Mouse (Mus musculus) hindbrain, embryonic 16.5 days (tissue): ENCODE data around the gene Hoxa9. TPM values are rescaled to one million over a fixed set of nuclear protein-coding genes. Genes with fewer than 3 reads are reported as not detected.

Experiments
- ATAC-seq: fragments of 200-750 bp; cut with Nextera tagmentation; 2 replicates; pipeline ENCODE4 v1.8.0; 2017; ENCODE audit warnings: moderate TSS enrichment, moderate library complexity
- H3K27ac ChIP-seq: fragments of 300-500 bp; sonication (generic); 2 replicates; pipeline ENCODE4 v1.5.1; 2014; ENCODE audit warnings: low read depth, mild to moderate bottlenecking, control low read depth, low read length, moderate library complexity
- H3K27me3 ChIP-seq: fragments of 300-500 bp; sonication (generic); replicated peaks from 2 replicates; pipeline ENCODE4 v1.6.1; 2014; ENCODE audit warnings: low read length; ENCODE audit not compliant: control insufficient read depth, insufficient read depth
- H3K36me3 ChIP-seq: fragments of 300-500 bp; sonication (generic); 2 replicates; pipeline ENCODE4 v1.6.1; 2014; ENCODE audit warnings: mild to moderate bottlenecking, low read length, moderate library complexity, mixed read lengths; ENCODE audit not compliant: control insufficient read depth, insufficient read depth
- H3K4me1 ChIP-seq: fragments of 300-500 bp; sonication (generic); 2 replicates; pipeline ENCODE4 v1.6.1; 2014; ENCODE audit warnings: low read depth, low read length; ENCODE audit not compliant: control insufficient read depth, insufficient read depth
- H3K4me2 ChIP-seq: fragments of 300-500 bp; sonication (generic); 2 replicates; pipeline ENCODE4 v1.6.1; 2014; ENCODE audit warnings: mild to moderate bottlenecking, low read length, control low read depth, moderate library complexity
- H3K4me3 ChIP-seq: fragments of 300-500 bp; sonication (generic); 2 replicates; pipeline ENCODE4 v1.5.1; 2014; ENCODE audit warnings: mild to moderate bottlenecking, low read length, control low read depth, moderate library complexity
- H3K9ac ChIP-seq: fragments of 300-500 bp; sonication (generic); 2 replicates; pipeline ENCODE4 v1.6.1; 2014; ENCODE audit warnings: low read depth, mild to moderate bottlenecking, control low read depth, low read length, moderate library complexity
- H3K9me3 ChIP-seq: fragments of 300-500 bp; sonication (generic); 2 replicates; pipeline ENCODE4 v1.6.1; 2014; ENCODE audit warnings: mild to moderate bottlenecking, low read length, moderate library complexity; ENCODE audit not compliant: control insufficient read depth
- WGBS: fragments of 180-500 bp; shearing (Covaris S2); extraction: QIAGEN DNeasy Blood & Tissue Kit; methylation state at CpG from one replicate; pipeline ENCODE4 v1.1.7; 2014; 5-methylcytosine and 5-hydroxymethylcytosine counted together
- polyA plus RNA-seq: library from polyadenylated mRNA; unstranded; fragments of >200 nt; fragmentation: Nextera tagmentation; extraction: Ambion mirVana; gene quantifications from 2 replicates; pipeline ENCODE4 v1.2.1, GENCODE M21; 2015

Hoxa9 gene
- polyA plus RNA-seq, 1 experiment from 2014 or later: 0.48 TPM

DNA sequence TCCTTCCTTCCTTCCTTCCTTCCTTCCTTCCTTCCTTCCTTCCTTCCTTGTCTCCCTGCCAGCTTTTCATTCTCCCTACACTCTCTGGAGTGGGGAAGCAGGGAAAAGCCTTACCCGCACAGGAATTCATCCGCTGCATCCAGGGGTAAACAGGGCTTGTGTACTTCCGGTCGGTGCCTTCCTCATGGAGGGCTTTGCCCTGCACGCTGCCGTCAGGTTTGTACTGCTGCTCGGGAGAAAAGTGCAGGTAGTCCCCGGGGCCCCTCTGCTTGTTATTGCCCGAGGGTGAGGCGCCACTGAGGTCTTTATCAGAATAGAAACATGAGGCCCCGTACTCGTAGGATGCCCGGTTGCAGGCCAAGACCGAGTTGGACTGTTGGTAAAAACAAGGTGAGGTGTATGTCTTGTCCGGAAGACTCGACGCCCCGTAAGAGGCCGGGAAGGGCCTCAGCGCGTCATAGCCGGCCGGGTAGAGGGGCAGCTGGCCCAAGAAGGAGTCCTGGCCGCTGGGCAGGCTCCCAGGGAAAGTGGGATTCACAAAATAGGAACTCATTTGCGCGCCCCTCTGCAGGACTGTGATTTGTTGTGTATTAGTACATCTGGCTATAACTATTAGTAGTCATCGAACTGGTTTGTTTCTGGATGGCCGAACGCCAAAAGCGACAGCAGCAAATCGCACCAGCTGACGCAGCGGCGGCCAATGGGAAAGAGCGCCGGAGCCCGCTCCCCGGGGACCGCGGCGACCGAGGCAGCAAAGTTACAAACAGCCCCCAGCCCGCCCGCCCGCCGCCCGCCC is 22.6 kb downstream of the Hoxa9 start, which contains the start of gene Hoxa6:
Gene Hoxa6, minus strand, starts transcription at position 651 of the 796 bp plus-strand sequence.
- no peaks in the 10 kb centered on the region for H3K9me3 ChIP-seq
- H3K27ac ChIP-seq: peak within 1 kb of the TSS; percentile 52
- H3K27me3 ChIP-seq: peaks cover 53% of the 10 kb centered on the region
- no peaks in the 10 kb centered on the region; the same call in 1 of the 2 replicates for H3K4me1 ChIP-seq
- WGBS: 1% methylated on average over 47 of the region's 47 CpGs
- no peaks in the 10 kb centered on the region for H3K36me3 ChIP-seq
- peak within 1 kb of the TSS; percentile 37 for H3K9ac ChIP-seq
- ATAC-seq: no peak
- H3K4me3 ChIP-seq: peak within 1 kb of the TSS; percentile 33
- H3K4me2 ChIP-seq: peak within 1 kb of the TSS; percentile 52

DNA sequence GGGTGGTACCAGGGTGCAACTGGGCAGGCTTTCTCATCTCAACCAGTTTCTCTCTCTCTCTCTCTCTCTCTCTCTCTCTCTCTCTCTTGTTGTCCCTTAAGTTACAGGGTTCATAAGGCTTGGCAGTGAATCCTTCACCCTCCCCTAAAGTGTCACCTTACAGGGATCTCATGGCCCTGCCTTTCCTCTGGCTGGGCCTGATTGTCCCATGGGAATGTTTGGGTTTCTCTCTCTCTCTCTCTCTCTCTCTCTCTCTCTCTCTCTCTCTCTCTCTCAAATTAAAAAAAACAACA is 23.3 kb downstream of the Hoxa9 start:
- Histone ChIP-seq H3K4me2 (peak overlapping the region; percentile 47), H3K27me3 (peaks cover 48% of the 10 kb centered on the region), H3K9ac (no peak overlapping the region), H3K36me3 (no peaks in the 10 kb centered on the region), H3K4me3 (no peak overlapping the region), H3K4me1 (no peaks in the 10 kb centered on the region; the same call in 1 of the 2 replicates), H3K27ac (no peak overlapping the region), H3K9me3 (no peaks in the 10 kb centered on the region)
- no peak for ATAC-seq

DNA sequence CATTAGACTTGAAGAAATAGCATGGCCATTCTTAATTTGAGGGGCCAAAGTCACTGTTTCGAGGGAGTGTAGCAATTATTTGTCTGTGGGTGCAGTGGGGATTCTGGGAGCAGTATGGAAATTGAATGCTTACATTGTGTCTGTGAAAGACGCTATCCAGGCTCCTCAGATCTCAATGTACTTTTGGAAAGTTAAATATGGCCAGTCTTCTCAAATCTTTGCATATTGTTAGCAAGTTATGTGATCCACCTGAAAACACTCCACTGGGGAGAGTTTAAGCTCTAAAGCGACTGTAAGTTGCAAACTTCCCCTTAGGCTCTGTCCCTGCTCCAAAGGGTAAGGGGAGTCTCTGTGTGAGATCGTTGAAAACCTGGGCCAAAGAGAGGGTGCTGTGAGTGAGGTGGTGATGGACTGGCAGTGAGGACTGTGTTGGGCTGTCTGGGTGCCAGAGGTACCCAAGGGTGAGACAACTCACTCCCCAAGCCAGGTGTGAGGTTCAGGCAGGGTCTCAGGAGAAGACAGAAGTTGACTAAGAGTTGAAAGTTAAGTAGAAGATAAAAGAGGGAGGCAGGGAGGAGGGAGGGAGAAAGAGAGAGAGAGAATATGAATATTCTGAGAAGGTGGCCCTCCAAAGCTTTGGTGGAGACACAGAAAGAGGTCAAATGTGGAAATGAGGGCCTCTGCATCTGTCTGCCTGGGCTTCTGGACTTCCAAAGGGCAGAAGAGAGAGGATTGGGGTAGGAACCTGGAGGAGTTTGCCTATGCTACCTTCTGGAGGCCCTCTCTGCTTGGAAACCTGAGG is 23.8 kb downstream of the Hoxa9 start:
- no peak for ATAC-seq
- Histone ChIP-seq H3K4me1 (no peaks in the 10 kb centered on the region; the same call in 1 of the 2 replicates), H3K9me3 (no peaks in the 10 kb centered on the region), H3K36me3 (no peaks in the 10 kb centered on the region), H3K9ac (no peak overlapping the region), H3K4me3 (peak overlapping the region; percentile 2; the same call in 1 of the 2 replicates), H3K27ac (no peak overlapping the region), H3K4me2 (peak overlapping the region; percentile 47), H3K27me3 (peaks cover 44% of the 10 kb centered on the region)
- 5% methylated on average over 4 of the region's 4 CpGs for WGBS

DNA sequence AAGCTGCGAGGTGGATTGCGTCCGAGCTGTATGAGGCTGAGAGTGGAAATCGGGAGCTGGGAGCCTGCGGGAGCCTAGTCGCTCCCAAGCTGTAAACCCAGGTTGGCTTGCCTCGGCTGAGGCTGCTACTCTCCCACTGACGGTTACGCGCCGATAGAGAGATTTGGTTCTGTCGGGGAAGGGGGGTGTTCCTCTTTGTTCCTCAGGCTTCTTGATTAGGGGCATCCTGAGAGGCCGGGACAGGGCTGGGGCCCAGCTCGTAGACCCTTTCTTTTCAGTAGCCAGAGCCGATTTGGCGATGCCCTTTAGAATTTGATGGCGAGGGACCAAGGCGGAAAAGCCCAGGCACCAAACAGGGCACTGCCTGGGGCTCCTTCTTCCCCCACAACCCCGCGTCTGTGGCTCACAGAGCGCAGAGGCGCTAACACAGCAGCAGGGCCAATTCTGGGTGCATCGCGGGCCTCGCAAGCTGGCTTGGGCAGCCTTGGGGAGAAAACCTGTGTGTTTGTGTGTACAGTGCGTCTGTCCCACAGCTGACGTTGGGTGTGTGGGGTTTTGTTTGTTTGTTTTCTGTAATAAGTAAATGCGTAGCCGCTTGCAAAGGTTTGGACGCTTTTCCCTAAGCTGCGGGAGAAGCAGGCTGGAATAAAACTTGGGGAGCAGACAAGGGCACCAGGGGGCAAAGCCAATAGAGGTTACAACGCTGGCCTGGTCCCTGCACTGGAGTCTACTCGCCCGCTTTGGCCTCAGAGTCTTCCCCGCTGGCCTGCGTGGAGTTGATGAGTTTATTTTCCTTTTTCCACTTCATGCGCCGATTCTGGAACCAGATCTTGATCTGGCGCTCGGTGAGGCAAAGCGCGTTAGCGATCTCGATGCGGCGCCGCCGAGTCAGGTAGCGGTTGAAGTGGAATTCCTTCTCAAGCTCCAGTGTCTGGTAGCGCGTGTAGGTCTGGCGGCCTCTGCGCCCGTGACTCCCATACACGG is 25.0 kb downstream of the Hoxa9 start:
- no peak for ATAC-seq
- Histone ChIP-seq H3K9me3 (no peaks in the 10 kb centered on the region), H3K27ac (peak overlapping the region; percentile 73), H3K4me2 (peak overlapping the region; percentile 47), H3K27me3 (peaks cover 38% of the 10 kb centered on the region), H3K4me1 (no peaks in the 10 kb centered on the region), H3K4me3 (peak overlapping the region; percentile 22; the same call in 1 of the 2 replicates), H3K36me3 (no peaks in the 10 kb centered on the region), H3K9ac (peak overlapping the region; percentile 51; the same call in 1 of the 2 replicates)
- WGBS: 2% methylated on average over 55 of the region's 55 CpGs

DNA sequence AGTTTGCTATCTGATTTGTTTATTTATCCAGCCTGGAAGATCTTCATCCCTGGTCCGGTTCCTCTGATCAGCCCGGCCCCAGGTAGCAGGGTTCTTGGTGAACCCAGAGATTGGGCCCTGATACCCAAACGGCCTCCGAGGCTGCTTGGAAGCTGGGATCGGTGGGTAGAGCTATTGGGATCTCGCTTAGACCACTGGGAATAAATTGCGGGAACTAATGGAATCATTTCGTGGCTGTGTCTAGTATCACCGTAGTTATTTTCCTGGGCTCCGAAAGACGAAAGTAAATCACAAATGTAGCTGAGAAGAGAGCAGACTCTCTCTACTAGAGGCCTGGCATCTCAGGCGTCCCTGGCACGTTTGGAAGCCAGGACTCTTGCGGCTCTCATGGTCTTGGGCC is 25.7 kb downstream of the Hoxa9 start:
- no peak overlapping the region for H3K9ac ChIP-seq
- H3K4me2 ChIP-seq: peak overlapping the region; percentile 47
- WGBS: 6% methylated on average over 14 of the region's 14 CpGs
- H3K27ac ChIP-seq: peak overlapping the region; percentile 73
- H3K9me3 ChIP-seq: no peaks in the 10 kb centered on the region
- H3K36me3 ChIP-seq: no peaks in the 10 kb centered on the region
- ATAC-seq: no peak
- no peak overlapping the region for H3K4me3 ChIP-seq
- H3K27me3 ChIP-seq: peaks cover 42% of the 10 kb centered on the region
- no peaks in the 10 kb centered on the region for H3K4me1 ChIP-seq

DNA sequence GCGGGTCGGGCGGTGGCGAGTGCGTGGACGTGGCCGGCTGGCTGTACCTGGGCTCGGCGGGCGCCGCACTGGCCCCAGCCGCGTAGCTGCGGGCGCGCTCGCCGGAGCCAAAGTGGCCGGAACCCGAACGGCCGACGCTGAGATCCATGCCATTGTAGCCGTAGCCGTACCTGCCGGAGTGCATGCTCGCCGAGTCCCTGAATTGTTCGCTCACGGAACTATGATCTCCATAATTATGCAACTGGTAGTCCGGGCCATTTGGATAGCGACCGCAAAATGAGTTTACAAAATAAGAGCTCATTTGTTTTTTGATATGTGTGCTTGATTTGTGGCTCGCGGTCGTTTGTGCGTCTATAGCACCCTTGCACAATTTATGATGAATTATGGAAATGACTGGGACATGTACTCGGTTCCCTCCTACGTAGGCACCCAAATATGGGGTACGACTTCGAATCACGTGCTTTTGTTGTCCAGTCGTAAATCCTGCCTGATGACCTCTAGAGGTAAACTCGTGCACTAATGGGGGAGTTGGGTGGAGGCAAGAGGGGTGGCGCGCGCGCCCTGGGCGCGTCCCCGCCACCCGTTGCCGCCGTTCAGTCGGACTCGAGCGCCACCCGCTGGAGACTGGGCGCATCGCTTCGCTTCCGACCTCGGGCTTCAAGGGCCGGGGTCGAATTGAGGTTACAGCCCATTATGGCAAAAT is 26.7 kb downstream of the Hoxa9 start, which contains the start of gene Hoxa5:
Gene Hoxa5, minus strand, starts transcription at position 538 of the 703 bp plus-strand sequence.
- Histone ChIP-seq H3K4me3 (peak within 1 kb of the TSS; percentile 48), H3K27ac (peak within 1 kb of the TSS; percentile 88), H3K4me1 (no peaks in the 10 kb centered on the region), H3K9ac (peak within 1 kb of the TSS; percentile 68), H3K9me3 (no peaks in the 10 kb centered on the region), H3K36me3 (no peaks in the 10 kb centered on the region), H3K4me2 (peak within 1 kb of the TSS; percentile 48), H3K27me3 (peaks cover 41% of the 10 kb centered on the region)
- ATAC-seq: peak; percentile 78
- under 1% methylated on average over 65 of the region's 65 CpGs for WGBS

DNA sequence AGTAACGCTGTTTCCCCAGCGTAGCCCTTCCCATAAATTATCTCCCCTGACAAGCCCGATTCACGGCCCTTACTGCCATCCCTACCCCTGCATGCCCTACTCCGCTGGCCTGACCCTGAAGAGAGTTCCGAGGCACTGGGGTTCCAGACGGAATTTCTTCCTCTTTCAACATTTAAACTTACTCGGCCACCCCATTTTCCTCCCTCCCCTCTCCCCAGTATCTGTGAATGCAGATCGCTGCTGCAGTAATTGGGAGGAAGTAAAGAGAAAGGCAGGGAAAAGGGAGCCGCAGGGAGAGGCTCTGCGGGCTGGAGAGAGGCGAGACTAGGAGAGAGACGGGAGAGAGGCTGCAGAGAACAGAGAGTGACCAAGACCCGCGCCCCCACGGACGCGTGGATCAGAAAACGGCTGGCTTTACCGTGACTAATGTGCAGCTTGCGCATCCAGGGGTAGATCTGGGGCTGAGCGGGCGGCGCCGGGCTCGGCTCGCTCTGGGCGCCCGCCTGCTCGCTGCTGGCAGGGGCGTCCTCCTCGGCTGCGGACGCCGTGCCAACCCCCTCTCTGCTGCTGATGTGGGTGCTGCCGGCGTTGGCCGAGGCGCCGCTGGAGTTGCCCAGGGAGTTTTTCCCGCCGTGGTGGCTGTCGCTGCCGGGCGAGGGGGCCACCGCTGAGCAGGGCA is 27.4 kb downstream of the Hoxa9 start:
- peak overlapping the region; percentile 48 for H3K4me3 ChIP-seq
- H3K4me2 ChIP-seq: peak overlapping the region; percentile 48
- H3K27ac ChIP-seq: peak overlapping the region; percentile 88
- WGBS: under 1% methylated on average over 46 of the region's 46 CpGs
- no peaks in the 10 kb centered on the region for H3K9me3 ChIP-seq
- H3K36me3 ChIP-seq: no peaks in the 10 kb centered on the region
- peaks cover 40% of the 10 kb centered on the region for H3K27me3 ChIP-seq
- peak; percentile 18; the same call in 1 of the 2 replicates for ATAC-seq
- H3K9ac ChIP-seq: peak overlapping the region; percentile 68
- no peaks in the 10 kb centered on the region for H3K4me1 ChIP-seq

DNA sequence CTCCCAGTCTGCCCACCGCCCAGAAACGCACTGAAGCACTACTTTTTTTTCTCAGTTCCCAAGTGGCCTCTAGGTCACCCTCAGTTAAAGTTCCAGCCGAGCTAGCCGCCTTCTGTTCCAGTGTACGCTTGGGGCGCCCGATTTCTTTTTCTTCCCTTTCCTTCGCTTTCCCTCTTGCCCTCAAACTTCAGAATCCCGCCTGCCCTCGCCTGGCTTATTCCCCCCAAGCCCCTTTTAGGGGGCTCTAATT is 27.8 kb downstream of the Hoxa9 start:
- H3K4me2 ChIP-seq: peak overlapping the region; percentile 48
- no peak for ATAC-seq
- no peaks in the 10 kb centered on the region for H3K9me3 ChIP-seq
- H3K4me3 ChIP-seq: peak overlapping the region; percentile 48
- 1% methylated on average over 10 of the region's 10 CpGs for WGBS
- H3K4me1 ChIP-seq: no peaks in the 10 kb centered on the region
- peak overlapping the region; percentile 68 for H3K9ac ChIP-seq
- H3K27me3 ChIP-seq: peaks cover 40% of the 10 kb centered on the region
- H3K27ac ChIP-seq: peak overlapping the region; percentile 88
- H3K36me3 ChIP-seq: no peaks in the 10 kb centered on the region
